Mouse (Mus musculus) right cerebral cortex, adult 18-20 months (tissue): ENCODE data around the gene Cdk2ap2.
A peak's percentile ranks its signal among the peaks of the same experiment; 100 is the strongest.

Experiments used
- DNase-seq: peaks from one replicate; pipeline ENCODE4 v3.0.0; 2022; ENCODE audit warnings: mixed read lengths

The Cdk2ap2 gene

DNA sequence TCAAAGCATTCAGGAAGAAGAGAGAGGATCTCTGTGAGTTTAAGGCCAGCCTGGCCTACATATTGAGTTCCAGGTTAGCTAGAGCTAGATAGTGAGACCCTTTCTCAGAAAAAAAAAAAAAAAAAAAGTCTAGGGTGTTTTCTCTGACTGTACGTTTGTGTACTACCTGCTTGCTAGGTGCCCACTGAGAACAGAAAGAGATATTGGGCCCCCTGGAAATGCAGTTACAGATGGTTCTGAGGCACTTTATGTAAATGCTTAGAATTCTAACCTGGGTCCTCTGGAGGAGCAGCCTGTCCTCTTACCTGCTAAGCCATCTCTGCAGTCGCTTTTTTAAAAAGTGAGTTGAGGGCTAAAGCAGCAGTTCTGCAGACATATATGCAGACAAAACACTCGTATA lies 1.2 kb upstream of the Cdk2ap2 start:
- DNase-seq: no peak

DNA sequence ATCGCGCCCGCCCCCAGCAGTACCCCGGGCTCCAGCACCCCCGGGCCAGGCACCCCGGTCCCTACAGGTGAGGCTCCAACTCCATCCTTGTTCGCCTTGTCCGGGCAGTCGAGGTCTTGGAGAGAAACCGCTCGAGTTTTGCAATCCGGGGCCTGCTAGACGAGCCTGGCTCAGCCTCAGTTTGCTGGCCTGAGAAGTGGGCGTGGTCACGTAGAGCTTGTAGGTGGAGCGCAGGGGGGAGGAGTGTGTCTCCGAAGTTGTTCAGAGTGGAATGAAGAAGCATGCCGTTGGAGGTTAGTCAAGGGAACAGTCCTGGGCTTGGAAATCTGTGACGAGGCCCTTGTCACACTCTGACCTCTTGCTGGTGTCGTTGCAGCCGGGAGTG lies 451 bp downstream of the Cdk2ap2 start:
- peak; percentile 75 for DNase-seq

DNA sequence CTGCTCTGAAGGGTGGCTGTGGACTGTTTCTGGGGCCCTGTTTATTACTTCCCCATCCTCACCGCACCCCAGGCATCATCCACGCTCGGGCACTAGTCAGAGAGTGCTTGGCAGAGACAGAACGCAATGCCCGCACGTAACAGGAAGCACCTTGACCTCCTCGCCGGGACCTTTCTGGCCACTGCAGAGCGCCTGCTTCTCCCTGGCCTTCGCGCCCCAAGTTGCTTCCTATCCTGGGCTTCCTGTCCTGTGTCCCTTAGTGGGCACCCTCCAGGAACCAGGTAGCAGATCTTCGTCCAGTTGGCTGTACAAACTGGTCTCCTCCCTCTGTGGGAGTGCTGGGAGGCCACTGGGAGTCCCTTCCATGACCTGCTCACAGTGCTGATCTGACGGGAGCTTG lies 1.4 kb downstream of the Cdk2ap2 start:
- no peak for DNase-seq

DNA sequence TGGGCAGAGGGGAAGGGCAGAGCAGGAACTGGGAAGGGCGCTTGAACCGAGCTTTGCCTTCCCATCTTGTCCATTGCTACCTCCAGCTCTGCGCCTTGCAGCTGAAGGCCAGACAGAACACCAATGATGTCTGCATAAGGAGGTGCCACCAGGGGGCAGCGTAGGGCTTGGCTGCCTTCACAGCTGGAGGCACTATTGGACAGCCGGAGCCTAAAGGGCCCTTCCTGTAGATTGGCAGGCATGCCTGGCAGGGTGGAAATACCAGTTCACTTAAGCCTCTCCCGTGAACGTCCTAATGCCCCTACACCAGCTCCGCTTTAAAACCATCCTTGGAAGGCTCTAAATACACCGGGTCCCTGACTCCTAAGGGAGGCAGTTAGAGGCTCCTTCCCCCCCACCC lies 2.1 kb downstream of the Cdk2ap2 start:
- DNase-seq: peak; percentile 92

DNA sequence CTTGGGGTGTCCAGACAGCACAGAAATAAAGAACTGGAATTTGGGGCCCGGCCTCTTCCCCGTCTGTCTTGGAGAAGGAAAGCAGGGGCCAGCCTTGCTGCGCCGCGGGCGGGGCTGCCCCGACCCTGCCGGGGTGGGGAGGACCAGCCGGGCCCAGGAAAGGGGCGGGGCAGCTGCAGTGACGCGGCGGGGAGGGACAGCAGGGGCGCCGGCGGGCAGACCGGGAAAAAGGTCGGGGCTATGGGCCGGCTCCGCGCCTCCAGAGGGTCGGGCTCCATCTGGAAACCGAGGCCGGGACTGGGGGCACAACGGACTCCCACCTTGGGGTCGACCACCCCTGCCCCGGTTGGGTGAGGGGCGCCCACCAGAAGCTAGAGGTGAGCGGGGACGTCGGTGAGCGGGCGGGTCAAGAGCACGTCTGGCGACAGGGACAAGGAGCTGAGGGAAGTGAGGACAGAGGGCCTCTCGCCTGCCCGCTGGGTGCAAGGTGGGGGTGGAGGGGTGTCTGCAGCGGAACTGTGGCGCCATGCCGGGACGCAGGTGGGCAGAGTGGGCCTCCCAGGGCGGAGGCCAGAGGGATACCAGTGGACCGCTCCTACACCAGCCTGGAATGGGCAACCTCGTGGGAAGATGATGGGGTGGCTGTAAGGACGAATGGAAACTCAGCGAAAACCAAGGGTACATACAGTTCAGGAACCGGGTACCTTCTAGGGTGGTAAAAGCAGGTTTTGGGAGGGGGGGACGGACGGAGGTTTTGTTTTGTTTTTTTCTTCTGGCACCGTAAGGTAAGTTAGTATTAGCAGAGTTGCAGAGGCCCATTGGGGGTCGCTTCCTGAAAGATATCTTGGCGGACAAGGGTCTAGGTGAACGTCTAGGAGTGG lies 3.1 kb downstream of the Cdk2ap2 start, which contains the start of gene Pitpnm1:
Gene Pitpnm1, plus strand, starts transcription at position 162 of the 881 bp plus-strand sequence.
- DNase-seq: no peak

DNA sequence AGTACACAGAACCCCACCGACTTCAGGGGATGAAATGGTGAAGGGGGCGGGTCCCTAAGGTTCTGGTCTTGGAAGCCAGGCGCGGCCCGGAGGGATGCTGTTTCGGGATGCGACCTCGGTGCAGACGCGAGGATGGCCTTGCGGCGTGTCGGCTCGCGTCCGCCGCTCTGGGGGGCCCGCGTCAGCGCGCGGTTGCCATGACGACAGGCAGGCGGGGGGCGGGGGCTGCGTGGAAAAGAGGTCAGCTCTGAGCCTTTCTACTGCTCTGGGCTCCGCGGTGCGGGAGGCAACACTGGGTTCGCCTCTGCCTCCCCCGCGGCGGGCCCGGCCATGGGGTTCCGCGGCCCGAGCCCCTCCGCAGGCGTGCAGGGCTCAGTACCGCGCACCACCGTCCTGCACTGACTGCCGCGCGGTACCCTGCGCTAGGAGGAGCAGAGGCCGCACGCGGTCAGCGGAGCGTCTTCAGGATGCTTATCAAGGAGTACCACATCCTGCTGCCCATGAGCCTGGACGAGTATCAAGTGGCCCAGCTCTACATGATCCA lies 3.8 kb downstream of the Cdk2ap2 start:
- peak; percentile 80 for DNase-seq

DNA sequence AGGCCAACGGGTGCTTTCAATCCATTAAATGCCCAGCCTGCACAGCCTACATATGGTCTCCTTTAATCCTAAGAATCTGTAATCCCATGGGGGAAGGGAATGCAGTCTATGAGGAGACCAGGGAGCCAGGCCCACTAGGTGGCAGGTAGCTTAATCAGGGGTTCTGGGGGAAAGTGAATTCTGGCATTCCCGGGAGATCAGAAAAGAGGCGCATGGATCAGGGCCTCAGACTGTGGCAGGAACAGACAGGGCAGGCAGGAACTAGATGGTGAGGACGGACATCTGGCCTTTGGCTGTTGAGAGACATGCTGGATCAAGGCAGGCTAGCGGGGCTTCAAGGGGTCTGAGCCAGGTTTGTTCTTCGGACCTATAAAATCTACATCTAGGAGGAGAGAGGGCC lies 4.5 kb downstream of the Cdk2ap2 start:
- DNase-seq: no peak

DNA sequence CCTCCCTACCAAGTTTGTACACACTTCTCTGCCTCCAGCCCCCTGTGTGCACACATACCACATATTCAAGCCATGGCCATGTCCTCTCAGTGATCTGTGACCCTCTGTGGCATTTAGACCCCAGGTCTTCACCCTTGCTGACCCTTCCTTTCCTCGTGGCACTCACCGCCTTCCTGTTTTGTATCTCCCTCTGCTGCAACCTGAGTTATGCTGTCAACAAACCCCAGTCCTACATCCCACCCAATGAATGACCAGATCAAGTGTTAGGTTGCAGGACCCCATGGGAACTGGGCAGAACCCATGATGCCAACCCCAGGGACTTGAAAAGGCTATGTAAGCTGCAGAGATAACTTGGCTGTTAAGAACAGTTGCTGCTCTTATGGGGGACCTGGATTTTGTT lies 5.1 kb downstream of the Cdk2ap2 start:
- DNase-seq: no peak

DNA sequence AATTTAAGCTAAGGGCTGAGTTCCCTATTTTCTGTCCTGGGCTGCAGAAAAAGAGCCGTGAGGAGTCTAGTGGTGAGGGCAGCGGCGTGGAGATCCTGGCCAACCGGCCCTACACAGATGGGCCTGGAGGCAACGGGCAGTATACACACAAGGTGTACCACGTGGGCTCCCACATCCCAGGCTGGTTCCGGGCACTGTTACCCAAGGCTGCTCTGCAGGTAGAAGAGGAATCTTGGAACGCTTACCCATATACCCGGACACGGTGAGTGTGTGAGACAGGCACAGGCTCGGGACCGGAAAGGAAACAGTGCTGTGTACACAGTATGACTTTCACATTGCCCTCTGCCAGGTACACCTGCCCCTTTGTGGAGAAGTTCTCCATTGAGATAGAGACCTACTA lies 5.6 kb downstream of the Cdk2ap2 start:
- no peak for DNase-seq

DNA sequence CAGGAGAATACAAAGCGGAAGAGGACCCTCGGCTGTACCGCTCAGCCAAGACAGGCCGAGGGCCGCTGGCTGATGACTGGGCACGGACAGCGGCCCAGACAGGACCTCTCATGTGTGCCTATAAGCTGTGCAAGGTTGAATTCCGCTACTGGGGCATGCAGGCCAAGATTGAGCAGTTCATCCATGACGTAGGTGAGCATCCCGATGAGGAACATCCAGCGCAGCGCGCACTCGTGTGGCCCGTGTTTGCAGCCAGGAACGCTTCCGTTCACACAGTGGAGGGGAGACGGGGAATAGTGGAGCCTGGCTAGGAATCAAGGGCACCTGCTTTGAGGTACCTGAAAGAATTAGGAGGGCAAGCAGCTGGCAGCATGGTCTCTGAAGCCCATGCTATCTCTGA lies 6.3 kb downstream of the Cdk2ap2 start:
- no peak for DNase-seq

DNA sequence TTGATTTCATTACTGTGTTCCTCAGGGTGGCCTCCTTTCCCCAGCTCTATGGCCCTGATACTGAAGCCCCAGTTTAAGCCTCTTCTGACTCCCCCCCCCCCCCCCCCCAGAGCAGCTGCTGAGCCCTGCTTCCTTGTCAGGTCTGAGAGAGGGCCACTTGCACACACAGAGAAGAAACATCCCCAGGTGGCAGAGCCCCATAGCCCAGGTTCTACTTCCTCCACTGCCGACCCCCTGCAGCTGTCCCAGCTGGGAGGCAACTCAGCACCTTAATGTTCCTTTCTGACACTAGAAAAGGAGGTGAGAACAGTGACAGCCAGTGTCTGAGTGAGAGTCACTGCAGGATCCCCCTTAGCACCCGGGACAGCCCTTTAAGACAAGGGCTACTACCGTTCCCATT lies 6.8 kb downstream of the Cdk2ap2 start:
- no peak for DNase-seq

DNA sequence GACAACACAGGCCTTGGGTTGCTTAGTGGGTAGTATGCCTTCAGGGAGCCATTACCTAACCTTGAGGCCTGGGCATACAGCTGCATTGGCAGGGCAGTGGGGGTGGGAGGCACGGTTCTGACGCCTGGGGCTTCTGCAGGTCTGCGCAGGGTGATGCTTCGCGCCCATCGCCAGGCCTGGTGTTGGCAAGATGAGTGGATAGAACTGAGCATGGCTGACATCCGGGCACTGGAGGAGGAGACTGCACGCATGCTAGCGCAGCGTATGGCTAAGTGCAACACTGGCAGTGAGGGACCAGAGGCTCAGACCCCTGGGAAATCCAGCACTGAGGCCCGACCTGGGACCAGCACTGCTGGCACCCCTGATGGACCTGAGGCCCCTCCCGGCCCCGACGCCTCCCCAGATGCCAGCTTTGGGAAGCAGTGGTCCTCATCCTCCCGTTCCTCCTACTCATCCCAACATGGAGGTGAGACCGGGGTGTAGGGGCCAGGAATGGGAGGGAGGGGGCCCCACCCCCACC lies 7.8 kb downstream of the Cdk2ap2 start:
- no peak for DNase-seq

DNA sequence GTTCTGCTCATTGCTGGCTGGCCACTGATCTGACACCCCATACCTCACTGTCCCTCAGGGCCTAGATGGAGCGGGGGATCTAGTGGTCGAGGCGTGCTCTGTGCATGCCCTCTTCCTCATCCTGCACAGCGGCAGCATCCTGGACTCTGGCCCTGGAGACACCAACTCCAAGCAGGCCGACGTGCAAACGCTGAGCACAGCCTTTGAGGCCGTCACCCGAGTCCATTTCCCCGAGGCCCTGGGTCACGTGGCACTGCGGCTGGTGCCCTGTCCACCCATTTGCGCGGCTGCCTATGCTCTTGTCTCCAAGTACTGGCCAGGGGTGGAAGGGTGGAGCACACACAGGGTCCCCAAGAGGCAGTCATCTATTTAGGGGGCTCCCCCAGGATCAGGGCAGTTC lies 9.7 kb downstream of the Cdk2ap2 start:
- no peak for DNase-seq

DNA sequence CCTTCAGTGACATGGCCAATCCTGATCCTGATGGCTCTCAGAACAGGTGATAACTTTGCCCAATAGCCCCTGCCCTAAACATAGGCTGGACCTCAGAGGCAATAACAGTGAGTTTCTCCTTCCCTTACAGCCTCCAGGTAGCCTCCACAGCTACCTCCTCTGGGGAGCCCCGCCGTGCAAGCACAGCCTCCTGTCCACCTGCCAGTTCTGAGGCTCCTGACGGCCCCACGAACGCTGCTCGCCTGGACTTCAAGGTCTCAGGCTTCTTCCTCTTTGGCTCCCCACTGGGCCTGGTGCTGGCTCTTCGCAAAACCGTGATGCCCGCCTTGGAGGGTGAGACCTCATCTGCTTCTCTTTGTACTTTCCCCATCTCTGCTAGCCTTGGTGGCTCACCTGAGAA lies 11.6 kb downstream of the Cdk2ap2 start:
- DNase-seq: no peak

DNA sequence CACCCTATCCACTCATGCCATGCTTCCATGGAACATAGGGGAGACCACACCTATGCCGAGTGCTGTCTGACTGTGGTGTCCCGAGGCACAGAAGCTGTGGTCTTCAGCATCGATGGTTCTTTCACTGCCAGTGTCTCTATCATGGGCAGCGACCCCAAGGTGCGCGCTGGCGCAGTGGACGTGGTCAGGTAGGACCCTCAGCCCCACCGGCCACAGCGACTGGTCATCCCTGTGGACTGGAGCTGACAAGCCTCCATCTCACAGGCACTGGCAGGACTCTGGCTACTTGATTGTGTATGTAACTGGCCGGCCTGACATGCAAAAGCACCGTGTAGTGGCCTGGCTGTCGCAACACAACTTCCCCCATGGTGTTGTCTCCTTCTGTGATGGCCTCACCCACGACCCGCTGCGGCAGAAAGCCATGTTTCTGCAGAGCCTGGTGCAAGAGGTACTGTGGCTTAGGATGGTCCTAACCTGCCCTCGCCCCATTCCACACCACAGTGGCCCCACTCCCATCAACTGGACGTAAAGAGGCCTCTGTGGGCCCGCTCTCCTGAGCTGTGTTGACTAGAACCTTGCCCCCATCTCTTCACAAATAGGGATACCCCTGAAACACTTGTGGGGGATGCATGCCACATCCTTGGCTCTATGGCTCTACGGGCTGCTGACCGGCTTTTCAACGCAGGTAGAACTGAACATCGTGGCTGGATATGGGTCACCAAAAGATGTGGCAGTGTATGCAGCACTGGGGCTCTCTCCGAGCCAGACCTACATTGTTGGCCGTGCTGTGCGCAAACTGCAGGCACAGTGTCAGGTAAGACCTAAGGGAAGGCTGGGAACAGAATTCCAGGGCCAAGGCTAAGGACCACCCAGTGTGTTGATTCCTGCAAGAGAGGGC lies 15.3 kb downstream of the Cdk2ap2 start:
- no peak for DNase-seq

DNA sequence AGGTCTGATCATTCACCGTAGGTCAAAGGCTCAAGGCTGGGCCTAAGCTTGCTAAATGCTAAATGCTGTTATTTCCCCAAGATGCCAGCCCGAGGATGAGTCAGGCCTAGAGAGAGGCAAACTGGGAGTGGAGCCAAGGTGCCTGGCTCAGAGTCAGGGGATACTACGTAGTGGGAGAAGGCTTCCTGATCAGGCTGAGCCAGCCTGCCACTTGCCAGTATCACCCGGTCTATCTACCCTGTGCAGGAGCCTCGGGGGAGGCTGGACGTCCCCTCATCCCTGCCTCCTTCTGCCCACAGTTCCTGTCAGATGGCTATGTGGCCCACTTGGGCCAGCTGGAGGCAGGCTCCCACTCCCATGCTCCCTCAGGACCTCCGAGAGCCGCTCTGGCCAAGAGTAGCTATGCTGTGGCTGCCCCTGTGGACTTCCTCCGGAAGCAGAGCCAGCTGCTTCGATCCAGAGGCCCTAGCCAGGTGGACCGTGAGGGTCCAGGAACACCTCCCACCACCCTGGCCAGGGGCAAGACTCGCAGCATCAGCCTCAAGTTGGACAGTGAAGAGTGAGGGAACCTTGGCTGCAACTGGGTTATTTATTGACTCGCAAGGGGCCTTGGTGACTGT lies 16.3 kb downstream of the Cdk2ap2 start:
- DNase-seq: peak; percentile 89

DNA sequence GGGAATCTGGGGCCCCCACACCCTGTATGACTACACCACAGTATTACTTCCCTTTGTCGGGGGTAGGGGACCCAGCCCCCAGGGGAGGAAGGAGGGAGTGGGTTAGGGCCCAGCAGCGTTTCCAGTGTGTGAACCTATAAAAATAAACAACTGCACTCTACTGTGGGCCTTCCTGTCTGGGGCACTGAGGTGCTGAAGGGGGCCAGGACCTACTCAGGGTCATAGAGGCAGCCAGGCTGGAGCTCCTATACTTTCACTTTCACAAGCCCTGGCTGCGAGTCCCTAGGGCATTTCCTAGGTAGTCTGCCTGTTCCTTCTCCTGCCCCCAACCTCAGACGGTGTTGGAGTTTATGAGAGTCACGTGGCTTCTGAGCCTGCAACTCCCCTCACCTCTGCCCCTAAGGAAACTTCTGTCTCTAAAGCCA lies 16.8 kb downstream of the Cdk2ap2 start:
- DNase-seq: no peak

DNA sequence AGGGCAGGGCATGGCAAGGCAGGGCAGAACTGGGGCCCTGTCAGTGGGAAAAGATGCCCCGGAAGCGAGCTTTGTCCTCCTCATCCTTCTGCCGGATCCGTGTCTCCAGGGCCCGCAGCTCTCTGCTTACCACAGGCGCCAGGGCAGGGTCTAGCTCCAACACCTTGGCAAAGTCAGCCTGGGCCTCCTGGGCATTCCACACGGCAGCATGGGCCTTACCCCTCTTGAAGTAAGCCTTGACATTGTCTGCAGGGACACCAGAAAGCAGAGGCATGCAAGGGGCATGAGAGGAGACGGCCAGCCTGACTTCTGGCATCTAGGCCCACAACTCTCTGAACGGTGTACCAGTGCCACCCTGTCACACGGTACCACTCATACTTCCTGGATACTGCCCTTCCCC lies 17.6 kb downstream of the Cdk2ap2 start:
- DNase-seq: no peak

DNA sequence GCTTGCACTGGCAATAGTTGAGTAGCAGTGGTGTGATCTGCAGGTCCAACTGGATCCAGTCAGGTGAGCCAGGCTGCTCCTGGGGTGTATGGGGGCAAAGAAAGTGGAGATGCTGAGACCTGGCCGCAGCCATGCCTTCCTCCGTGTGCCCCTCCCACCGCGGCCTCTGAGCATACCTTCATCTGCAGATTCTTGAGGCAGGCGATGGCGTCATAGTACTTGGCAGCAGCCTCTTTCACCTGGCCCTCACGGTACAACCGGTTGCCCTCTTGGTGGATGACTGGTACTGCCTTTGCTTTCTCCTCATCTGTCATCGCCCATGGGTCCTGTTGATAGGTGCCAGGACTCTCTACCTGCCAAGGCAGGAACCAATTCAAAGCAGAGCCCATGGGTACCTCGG lies 18.2 kb downstream of the Cdk2ap2 start:
- no peak for DNase-seq

DNA sequence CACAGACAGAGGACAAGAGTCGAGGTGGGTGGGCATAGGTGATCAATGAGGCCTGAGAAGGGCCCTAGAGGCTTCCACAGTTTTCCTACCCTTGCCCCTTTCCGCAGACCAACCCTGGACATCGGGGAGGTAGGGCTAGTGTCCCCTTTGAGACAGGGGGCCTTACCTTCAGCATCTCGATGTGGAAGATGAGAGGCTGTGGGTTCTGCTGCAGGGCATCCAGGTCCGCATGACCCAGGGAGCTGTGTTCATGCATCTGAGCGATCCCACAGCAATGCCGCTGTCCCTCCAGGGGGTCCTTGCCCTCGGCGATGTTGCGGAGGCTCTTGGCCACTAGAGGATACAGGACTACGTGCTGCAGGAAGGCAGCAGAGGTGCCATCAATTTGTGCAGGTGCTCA lies 18.8 kb downstream of the Cdk2ap2 start:
- no peak for DNase-seq

DNA sequence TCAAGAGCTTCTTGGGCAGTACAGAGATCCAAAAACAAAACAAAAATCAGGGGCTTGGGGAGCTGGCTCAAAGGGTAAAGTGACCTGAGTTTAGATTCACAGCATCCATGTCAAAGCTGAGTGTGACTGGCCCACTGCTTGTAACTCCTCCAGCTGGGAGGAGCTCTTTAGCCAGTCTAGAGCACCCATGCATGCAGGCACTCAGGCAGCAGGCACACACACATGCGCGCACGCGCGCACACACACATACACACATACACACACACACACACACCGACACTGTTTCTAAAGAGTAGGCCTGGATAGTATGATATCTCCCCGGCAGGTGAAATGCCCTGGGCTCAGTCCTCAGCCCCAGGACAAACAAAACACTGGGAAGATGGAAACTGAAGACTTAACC lies 20.0 kb downstream of the Cdk2ap2 start:
- no peak for DNase-seq

DNA sequence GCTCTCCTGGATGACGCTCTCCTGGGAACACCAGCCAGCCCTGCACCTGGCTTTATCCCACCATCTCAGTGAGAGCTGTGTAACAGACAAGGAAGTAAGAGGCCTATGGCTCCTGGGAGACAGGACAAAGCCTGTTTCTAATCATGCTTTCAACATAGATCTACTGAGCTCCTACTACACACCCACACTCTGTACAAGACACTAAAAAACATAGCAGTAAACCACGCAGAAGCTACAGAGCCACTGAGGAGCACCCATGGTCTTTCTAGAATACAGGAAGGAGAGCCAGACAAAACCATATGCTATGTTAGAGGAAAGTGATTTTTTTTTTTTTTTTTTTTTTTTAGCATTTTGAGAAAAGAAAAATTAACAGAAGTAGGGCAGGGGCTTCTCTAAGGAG lies 21.4 kb downstream of the Cdk2ap2 start:
- DNase-seq: no peak
